Comparison of ENCODE assay signal across 24 mouse cellular contexts in the genomic region with DNA sequence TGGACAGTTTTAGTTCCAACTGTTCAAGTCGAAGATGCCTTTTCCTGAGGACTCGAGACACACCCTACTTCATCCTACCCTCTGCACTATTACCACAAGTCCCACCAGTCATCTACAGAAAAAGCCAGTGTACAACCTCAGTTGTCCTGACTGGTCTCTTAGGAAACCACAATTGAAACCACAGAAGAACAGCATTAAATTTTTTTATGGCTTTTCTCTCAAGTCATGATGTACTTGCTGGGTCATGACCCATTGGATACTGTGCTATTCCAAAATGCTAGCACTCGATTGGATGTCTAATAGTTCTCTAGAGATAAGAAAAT.
DNase-seq lines count a peak whose midpoint lies in the region; ATAC-seq and TF ChIP-seq lines count a peak whose summit lies in the region.
"Had no signal": no experiment of that assay in that cellular context is flagged by ENCODE, and none has a peak within 500 bp of the region (broad histone marks: within the 10 kb centered on the region; RNA-seq: fewer than 3 reads in every experiment).

No protein-coding gene starts in this region.

- peaks cover 8% of the 10 kb centered on the region for H3K36me3 ChIP-seq in C2C12 (ENCODE audit: control insufficient read depth, insufficient read depth)
- H3K36me3 ChIP-seq: neural tube, embryonic 12.5 days had no signal

- H3K79me3 ChIP-seq in C2C12 (ENCODE audit: low read depth): peaks cover 30% of the 10 kb centered on the region

- no peak overlapping the region for H3K4me3 ChIP-seq in gastrocnemius, adult 2 months
- H3K4me3 ChIP-seq in C2C12 (ENCODE audit: insufficient read depth, poor library complexity, severe bottlenecking): no peak overlapping the region
- H3K4me3 ChIP-seq: forebrain, embryonic 13.5 days; heart, adult 2 months; heart, embryonic 12.5 days; liver, embryonic 12.5 days; neural tube, embryonic 12.5 days had no signal

- intact Hi-C loops in gastrocnemius, adult 2 months (cut with DNase I): loop anchor here (5.0 kb wide), 1 partner anchor 76 kb away; no protein-coding TSS in a partner anchor

- no peak for DNase-seq in gastrocnemius, adult 2 months
- DNase-seq in gastrocnemius, adult 8-10 months (ENCODE audit: low spot score in 2 of 2): no peak
- no peak for DNase-seq in adrenal gland, postnatal 14 days
- DNase-seq in cerebellum, postnatal 25 days: no peak
- DNase-seq in adrenal gland, adult 8-10 months: no peak
- DNase-seq: cerebellum, adult 8-10 months; cerebellum, postnatal 36 days; gastrocnemius, postnatal 36 days; heart, adult 2 months; heart, postnatal 4 days; kidney, adult 11 months; kidney, postnatal 14 days; liver, postnatal 0 days; right cerebral cortex, adult 18-20 months; spleen, adult 18-20 months; thymus, postnatal 14 days had no signal

- peaks cover 69% of the 10 kb centered on the region for H3K79me2 ChIP-seq in C2C12 (ENCODE audit: control insufficient read depth, insufficient read depth)

- no peak for TF ChIP-seq CTCF in gastrocnemius, adult 2 months (IDR thresholded peaks at IDR 0.05)
- TF ChIP-seq CTCF in C2C12 (IDR thresholded peaks at IDR 0.05; ENCODE audit: control insufficient read depth, insufficient read depth, insufficient read length): no peak

- H3K27ac ChIP-seq in gastrocnemius, adult 2 months: peak overlapping the region; percentile 92; the same call in 1 of the 2 replicates
- H3K27ac ChIP-seq: forebrain, embryonic 13.5 days; hindbrain, embryonic 14.5 days; liver, embryonic 12.5 days; neural tube, embryonic 12.5 days had no signal

- peak; percentile 42 for ATAC-seq in common myeloid progenitor, adult 5-6 weeks (replicated peaks; ENCODE audit: low read depth, poor library complexity, severe bottlenecking)
- ATAC-seq: forebrain, embryonic 13.5 days; liver, embryonic 12.5 days; liver, postnatal 0 days; midbrain, embryonic 16.5 days had no signal

- no peak overlapping the region for H3ac ChIP-seq in C2C12 (ENCODE audit: control insufficient read depth, insufficient read length, low read depth)

- no peaks in the 10 kb centered on the region for H3K27me3 ChIP-seq in C2C12 (ENCODE audit: control insufficient read depth, insufficient read depth, insufficient read length)
- H3K27me3 ChIP-seq: heart, embryonic 12.5 days; liver, embryonic 12.5 days had no signal

TF ChIP-seq in C2C12, 6 proteins besides CTCF, POLR2A, EP300 and RAD21:
- TF ChIP-seq FOSL1 (IDR thresholded peaks at IDR 0.05; ENCODE audit: insufficient read depth, low read length, poor library complexity, severe bottlenecking): peak; percentile 15
- no peak for TF ChIP-seq USF1 (IDR thresholded peaks at IDR 0.05; ENCODE audit: low read depth)
